Mouse (Mus musculus): Measurements from ENCODE around the gene Stag2.

- no peak for TF ChIP-seq MYOD1 (IDR thresholded peaks at IDR 0.05; ENCODE audit: control insufficient read depth in 1 of 3, insufficient read length in 2 of 3, low read depth in 2 of 3)
- no peak for TF ChIP-seq REST (IDR thresholded peaks at IDR 0.05; ENCODE audit: insufficient read depth, insufficient read length)
- TF ChIP-seq POLR2A (IDR thresholded peaks at IDR 0.05; ENCODE audit: insufficient read length, low read depth) = no peak
- TF ChIP-seq TCF12 (IDR thresholded peaks at IDR 0.05; ENCODE audit: insufficient read depth, poor library complexity, severe bottlenecking) = no peak
- TF ChIP-seq MAX (IDR thresholded peaks at IDR 0.05; ENCODE audit: low read depth) = no peak
- TF ChIP-seq MYOG (IDR thresholded peaks at IDR 0.05; ENCODE audit: control insufficient read depth in 1 of 3, insufficient read depth in 1 of 3, insufficient read length in 2 of 3, low read depth in 2 of 3) = no peak
- no peak for TF ChIP-seq USF1 (IDR thresholded peaks at IDR 0.05; ENCODE audit: low read depth)
- no peak for TF ChIP-seq POLR2AphosphoS2 (IDR thresholded peaks at IDR 0.05; ENCODE audit: insufficient read length, low read depth)
- no peak for TF ChIP-seq CEBPB (IDR thresholded peaks at IDR 0.05; ENCODE audit: insufficient read depth, poor library complexity, severe bottlenecking)
- TF ChIP-seq E2F4 (IDR thresholded peaks at IDR 0.05; ENCODE audit: insufficient read depth) = no peak
Measured at GRCm38 (mm10) chrX:42143991-42144390, 5.1 kb upstream of the Stag2 start.

Measured in myocyte (in vitro differentiated cells).